11 mouse cellular contexts compared by ENCODE assay signal in genomic region chr13:37731914-37732693, GRCm38 (mm10). TPM values are rescaled to one million over a fixed set of nuclear protein-coding genes. Genes with fewer than 3 reads are reported as not detected.
A peak's percentile ranks its signal among the peaks of the same experiment; 100 is the strongest.
DNase-seq lines count a peak whose midpoint lies in the region; ATAC-seq lines count a peak whose summit lies in the region.
"Had no signal": no experiment of that assay in that cellular context is flagged by ENCODE, and none has a peak within 500 bp of the region (broad histone marks: within the 10 kb centered on the region; RNA-seq: fewer than 3 reads in every experiment).

No protein-coding gene starts in this region.

- 0 out of 2 replicates have a peak overlapping the region, but pooled peaks have one; percentile 11 for H3K9ac ChIP-seq in heart, embryonic 11.5 days (ENCODE audit: low read depth, low read length)
- H3K9ac ChIP-seq in intestine, embryonic 15.5 days: no peak overlapping the region
- H3K9ac ChIP-seq in liver, embryonic 13.5 days: no peak overlapping the region
- H3K9ac ChIP-seq: hindbrain, embryonic 13.5 days; neural tube, embryonic 12.5 days had no signal

- ATAC-seq in heart, embryonic 11.5 days (replicated peaks; ENCODE audit: insufficient number of reproducible peaks, low FRiP score, low TSS enrichment): no peak
- ATAC-seq in intestine, embryonic 15.5 days: peak; percentile 96
- ATAC-seq in liver, embryonic 13.5 days (ENCODE audit: low read depth): 0 out of 2 replicates have a peak, but pooled peaks have one; percentile 39

- H3K36me3 ChIP-seq in heart, embryonic 11.5 days (ENCODE audit: control insufficient read depth, insufficient read depth, low read length): no peaks in the 10 kb centered on the region
- no peaks in the 10 kb centered on the region for H3K36me3 ChIP-seq in intestine, embryonic 15.5 days
- H3K36me3 ChIP-seq in liver, embryonic 13.5 days: no peaks in the 10 kb centered on the region
- H3K36me3 ChIP-seq: hindbrain, embryonic 13.5 days; neural tube, embryonic 12.5 days had no signal

- no peaks in the 10 kb centered on the region for H3K9me3 ChIP-seq in heart, embryonic 11.5 days (replicated peaks; ENCODE audit: control insufficient read depth, low read length)
- no peaks in the 10 kb centered on the region for H3K9me3 ChIP-seq in intestine, embryonic 15.5 days
- H3K9me3 ChIP-seq in liver, embryonic 13.5 days (replicated peaks): no peaks in the 10 kb centered on the region
- H3K9me3 ChIP-seq: hindbrain, embryonic 13.5 days; neural tube, embryonic 12.5 days had no signal

- no peaks in the 10 kb centered on the region for H3K27me3 ChIP-seq in heart, embryonic 11.5 days (ENCODE audit: control insufficient read depth, insufficient read depth, low read length)
- H3K27me3 ChIP-seq in intestine, embryonic 15.5 days (replicated peaks): no peaks in the 10 kb centered on the region
- H3K27me3 ChIP-seq in liver, embryonic 13.5 days: no peaks in the 10 kb centered on the region
- H3K27me3 ChIP-seq: hindbrain, embryonic 13.5 days; neural tube, embryonic 12.5 days had no signal

- peaks cover 6% of the 10 kb centered on the region; the same call in 1 of the 2 replicates for H3K4me1 ChIP-seq in heart, embryonic 11.5 days (ENCODE audit: control insufficient read depth, insufficient read depth, low read length)
- H3K4me1 ChIP-seq in intestine, embryonic 15.5 days (replicated peaks): no peaks in the 10 kb centered on the region
- H3K4me1 ChIP-seq in liver, embryonic 13.5 days (replicated peaks): peaks cover 16% of the 10 kb centered on the region
- H3K4me1 ChIP-seq: hindbrain, embryonic 13.5 days; neural tube, embryonic 12.5 days had no signal

- no peak overlapping the region for H3K4me2 ChIP-seq in heart, embryonic 11.5 days
- H3K4me2 ChIP-seq in intestine, embryonic 15.5 days (replicated peaks): no peak overlapping the region
- H3K4me2 ChIP-seq in liver, embryonic 13.5 days: no peak overlapping the region
- H3K4me2 ChIP-seq: hindbrain, embryonic 13.5 days; neural tube, embryonic 12.5 days had no signal

- H3K27ac ChIP-seq in heart, embryonic 11.5 days (ENCODE audit: low read depth, low read length): no peak overlapping the region
- H3K27ac ChIP-seq in intestine, embryonic 15.5 days: peak overlapping the region; percentile 72
- H3K27ac ChIP-seq in liver, embryonic 13.5 days: peak overlapping the region; percentile 67
- H3K27ac ChIP-seq: hindbrain, embryonic 13.5 days; neural tube, embryonic 12.5 days had no signal

- DNase-seq in heart, postnatal 4 days: no peak
- DNase-seq in liver, embryonic 13.5 days: no peak
- peak; percentile 43 to 66 for DNase-seq in lung, postnatal 4 days
- DNase-seq in cerebellum, adult 11 months: no peak
- DNase-seq in spleen, adult 18-20 months: no peak
- no peak for DNase-seq in thymus, postnatal 25 days
- DNase-seq: cerebellum, postnatal 36 days had no signal

- H3K4me3 ChIP-seq in heart, embryonic 11.5 days (ENCODE audit: low read depth, low read length): no peak overlapping the region
- H3K4me3 ChIP-seq in intestine, embryonic 15.5 days (replicated peaks): no peak overlapping the region
- no peak overlapping the region for H3K4me3 ChIP-seq in liver, embryonic 13.5 days (replicated peaks)
- H3K4me3 ChIP-seq: hindbrain, embryonic 13.5 days; neural tube, embryonic 12.5 days had no signal

- 45% methylated on average over 12 of the region's 12 CpGs for WGBS in heart, embryonic 11.5 days (ENCODE audit: insufficient replicate concordance)
- 43% methylated on average over 12 of the region's 12 CpGs for WGBS in intestine, embryonic 15.5 days
- 69% methylated on average over 12 of the region's 12 CpGs for WGBS in liver, embryonic 13.5 days (ENCODE audit: insufficient replicate concordance)

RNA-seq across cellular contexts. Expression of gene Rreb1, which starts 46.1 kb away (rescaled TPM):
- 11.4 and 16.6 TPM in 2 replicates for polyA plus RNA-seq in heart, embryonic 11.5 days (2014; fragmentation: Nextera tagmentation; extraction: Ambion mirVana)
- 10 to 100 TPM; 44.6 to 48.8 TPM for total RNA-seq in heart, postnatal 4 days (2021)
- 16.1 and 16.5 TPM in 2 replicates for polyA plus RNA-seq in intestine, embryonic 15.5 days (2015; fragmentation: Nextera tagmentation; extraction: Ambion mirVana)
- 4.8 and 5.1 TPM in 2 replicates for polyA plus RNA-seq in liver, embryonic 13.5 days (2015; fragmentation: Nextera tagmentation; extraction: Ambion mirVana)

Comparison
In these comparisons a context has a peak if more than half of its experiments do, and no peak if none do; other contexts are left out.
1. DNase-seq: peak in lung, postnatal 4 days (2 of 2); none in heart, postnatal 4 days (single experiment), liver, embryonic 13.5 days (single experiment), cerebellum, adult 11 months (single experiment), spleen, adult 18-20 months (0 of 2) and thymus, postnatal 25 days (single experiment).